Mouse (Mus musculus): ENCODE measurements around the gene Ttc1.

Ttc1 gene

DNA sequence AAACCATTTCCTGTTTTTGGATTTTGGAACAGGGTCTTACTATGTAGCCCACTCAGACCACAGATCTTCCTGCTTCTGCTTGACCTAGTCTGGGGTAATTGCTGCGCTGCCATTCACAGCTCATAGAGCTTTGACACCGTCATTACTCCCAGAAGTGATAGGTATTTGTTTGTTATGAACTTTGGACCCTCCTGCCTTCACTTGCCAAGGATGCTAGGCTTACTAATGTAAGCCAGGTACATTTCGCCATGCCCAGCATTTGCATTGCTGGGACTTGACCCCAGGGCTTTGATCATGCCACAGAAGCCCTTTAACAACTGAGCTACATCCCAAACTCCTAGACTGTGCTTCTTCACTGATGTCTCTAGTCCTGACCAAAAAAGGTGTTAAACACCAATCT is 47.5 kb downstream of the Ttc1 start:
- DNase-seq: no peak

DNA sequence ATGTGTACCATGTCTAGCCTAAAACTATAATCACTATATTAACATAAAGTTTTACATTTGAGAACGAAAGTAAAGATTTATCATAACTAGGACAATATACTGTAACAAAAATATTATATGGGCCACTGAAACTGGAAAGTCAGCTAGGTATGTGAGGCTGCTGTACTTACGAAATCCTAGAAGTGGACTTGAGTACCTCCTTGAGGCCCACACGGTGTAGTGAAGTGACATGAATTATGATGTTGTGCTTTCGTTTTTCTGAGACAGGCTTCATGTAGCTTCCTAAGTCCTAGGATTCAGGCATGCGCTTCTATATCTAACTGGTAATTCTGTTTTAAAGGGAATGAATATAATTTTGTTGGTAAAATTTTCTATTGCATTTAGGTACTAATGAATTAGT is 49.2 kb downstream of the Ttc1 start:
- DNase-seq: no peak

DNA sequence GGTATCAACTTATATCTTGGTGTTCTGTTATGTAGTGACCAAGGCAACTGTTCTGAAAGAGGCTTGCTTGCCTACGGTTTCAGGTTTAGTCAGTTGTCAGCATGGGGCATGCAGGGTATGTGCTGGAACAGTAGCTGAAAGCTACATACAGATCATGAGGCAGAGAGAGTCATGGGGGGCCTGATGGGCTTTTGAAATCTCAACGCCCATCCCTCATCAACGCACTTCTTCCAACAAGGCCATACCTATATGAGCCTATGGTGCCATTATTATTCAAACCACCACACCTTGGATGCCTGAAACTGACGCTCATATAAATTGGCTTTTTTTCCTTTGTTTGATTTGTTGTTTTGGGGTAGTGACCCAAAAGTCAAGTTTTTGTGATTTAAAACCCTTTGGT is 51.2 kb downstream of the Ttc1 start:
- DNase-seq: no peak

DNA sequence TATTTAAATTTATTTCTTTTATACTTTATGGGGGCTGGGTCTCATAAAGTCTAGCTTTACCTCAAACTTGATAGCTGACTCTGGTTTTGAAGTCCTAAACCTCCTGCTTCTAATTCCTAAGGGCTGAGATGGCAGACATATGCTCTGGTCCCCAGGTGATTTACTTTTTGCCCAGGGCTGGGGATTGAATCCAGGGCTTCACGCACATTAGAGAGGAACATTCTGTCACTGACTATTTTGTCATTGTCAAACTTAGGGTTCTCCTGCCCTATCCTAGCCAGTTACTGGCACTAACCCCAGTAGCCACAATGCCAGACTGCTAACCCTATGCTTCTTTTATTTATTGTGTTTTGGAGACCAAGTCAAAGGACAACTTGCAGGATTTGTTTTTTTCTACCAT is 59.0 kb downstream of the Ttc1 start:
- no peak for DNase-seq

DNA sequence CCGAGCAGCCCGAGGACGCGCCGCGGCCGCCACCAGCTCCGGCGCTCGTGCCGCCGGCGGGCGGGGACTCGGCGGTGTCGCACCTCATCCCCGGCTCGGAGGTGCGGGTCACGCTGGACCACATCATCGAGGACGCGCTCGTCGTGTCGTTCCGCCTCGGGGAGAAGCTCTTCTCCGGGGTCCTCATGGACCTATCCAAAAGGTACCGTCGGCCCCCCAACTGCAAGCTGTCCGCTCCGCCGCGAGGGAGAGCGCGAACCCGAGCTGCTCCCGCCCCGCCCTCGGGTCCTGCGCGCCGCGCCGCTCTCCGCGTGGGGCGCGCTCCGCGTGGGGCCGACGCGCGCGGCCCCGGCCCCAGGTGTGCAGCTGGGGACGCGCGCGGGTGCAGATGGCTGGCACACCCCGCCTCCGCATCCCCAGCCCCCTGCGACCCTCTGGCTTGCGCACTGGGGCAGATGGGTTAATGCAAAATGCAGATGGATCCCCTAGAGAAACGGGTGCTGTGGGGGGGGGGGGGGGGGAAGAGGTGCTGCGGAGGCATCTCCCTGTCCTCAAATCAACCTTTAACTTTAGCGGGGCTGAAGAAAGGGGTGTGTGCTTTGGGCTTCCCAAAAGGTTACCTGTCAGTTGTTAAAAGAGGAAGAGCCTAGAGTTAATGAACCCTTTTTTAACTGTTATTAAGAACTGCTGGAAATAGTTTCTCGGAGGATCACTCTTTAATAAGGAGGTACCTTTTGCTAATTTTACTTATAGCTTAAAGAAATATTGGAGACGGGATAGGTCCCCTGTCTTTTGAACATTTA is 65.2 kb downstream of the Ttc1 start:
- DNase-seq: peak; percentile 79 to 80

DNA sequence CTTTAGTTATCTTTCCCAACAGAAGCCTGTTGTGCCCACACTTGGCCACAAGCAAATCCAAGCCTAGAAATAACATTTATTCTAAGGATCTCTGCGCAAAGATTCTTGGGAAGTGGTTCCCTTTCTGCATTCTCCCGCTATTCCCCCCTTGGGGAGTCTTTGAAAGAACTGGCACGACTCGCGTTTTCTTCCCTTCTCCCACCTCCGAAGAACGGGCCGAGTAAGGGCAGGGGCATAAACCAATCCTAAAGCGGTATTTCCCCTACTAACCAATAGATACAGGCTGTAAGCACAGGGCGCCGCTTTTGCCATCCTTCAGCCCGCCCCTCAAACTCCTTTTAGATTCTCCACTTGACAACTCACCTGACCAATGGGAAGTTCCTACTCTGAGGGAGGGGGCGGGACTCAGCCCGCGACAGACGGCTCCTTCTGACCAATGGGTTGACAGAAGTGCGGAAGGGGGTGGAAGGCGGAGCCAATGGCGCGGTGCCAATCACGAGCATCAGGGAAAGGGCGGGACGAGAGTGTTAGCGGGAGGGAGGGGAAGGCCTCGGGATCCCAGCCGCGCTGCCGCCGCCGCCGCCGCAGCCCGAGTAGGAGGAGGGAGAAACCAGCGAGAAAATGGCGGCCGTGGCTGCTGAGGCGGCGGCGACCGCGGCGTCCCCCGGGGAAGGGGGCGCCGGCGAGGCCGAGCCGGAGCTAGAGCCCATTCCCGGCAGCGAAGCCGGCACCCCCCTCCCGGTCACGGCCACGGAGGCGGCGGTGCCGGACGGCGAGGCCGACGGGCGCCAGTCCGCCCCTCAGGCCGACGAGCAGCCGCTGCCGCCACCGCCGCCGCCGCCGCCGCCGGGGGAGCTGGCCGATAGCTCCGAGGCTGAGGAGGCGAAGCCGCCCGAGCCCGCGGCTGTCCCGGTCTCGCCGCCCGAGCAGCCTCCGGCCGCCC is 66.1 kb downstream of the Ttc1 start, which contains the start of gene Pwwp2a:
Pwwp2a (plus strand) TSS at position 527 of the 943 bp plus-strand sequence.
- DNase-seq: peak; percentile 100
